ENCODE assay signal across 17 mouse cellular contexts in the genomic region with DNA sequence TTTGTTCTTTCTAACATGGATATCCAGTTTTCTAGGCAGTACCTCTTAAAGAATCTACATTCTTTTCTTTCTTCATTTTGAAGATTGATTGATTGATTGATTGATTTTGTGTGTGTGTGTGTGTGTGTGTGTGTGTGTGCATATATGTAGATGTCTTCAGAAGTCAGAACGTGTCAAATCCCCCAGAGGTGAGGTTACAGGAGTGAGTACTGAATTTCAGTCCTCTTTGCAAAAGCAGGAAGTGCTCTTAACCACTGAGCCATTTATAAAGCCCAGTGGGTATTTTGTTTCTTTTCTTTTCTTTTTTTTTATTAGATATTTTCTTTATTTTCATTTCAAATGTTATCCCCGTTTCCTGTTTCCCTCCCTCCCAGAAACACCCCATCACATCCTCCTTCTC.
"Had no signal": no experiment of that assay in that cellular context is flagged by ENCODE, and none has a peak within 500 bp of the region (broad histone marks: within the 10 kb centered on the region; RNA-seq: fewer than 3 reads in every experiment).

No protein-coding gene starts in this region.

- H3K9me3 ChIP-seq: neural tube, embryonic 12.5 days; neural tube, embryonic 13.5 days; neural tube, embryonic 15.5 days; stomach, embryonic 15.5 days had no signal

- H3K27me3 ChIP-seq: neural tube, embryonic 12.5 days; neural tube, embryonic 13.5 days; neural tube, embryonic 15.5 days; stomach, embryonic 15.5 days had no signal

- H3K27ac ChIP-seq: neural tube, embryonic 12.5 days; neural tube, embryonic 13.5 days; neural tube, embryonic 15.5 days; stomach, embryonic 15.5 days; stomach, postnatal 0 days had no signal

- H3K4me2 ChIP-seq: neural tube, embryonic 12.5 days; neural tube, embryonic 13.5 days; neural tube, embryonic 15.5 days; stomach, embryonic 15.5 days had no signal

- H3K4me3 ChIP-seq: neural tube, embryonic 12.5 days; neural tube, embryonic 13.5 days; neural tube, embryonic 15.5 days; stomach, embryonic 15.5 days had no signal

- H3K4me1 ChIP-seq: neural tube, embryonic 12.5 days; neural tube, embryonic 13.5 days; neural tube, embryonic 15.5 days; stomach, embryonic 15.5 days had no signal

- DNase-seq: retina, postnatal 1 day; right cerebral cortex, adult 18-20 months; right cerebral cortex, postnatal 14 days; right cerebral cortex, postnatal 25 days; right cerebral cortex, postnatal 4 days; spleen, adult 18-20 months; thymus, adult 18-20 months; thymus, adult 2 months; thymus, postnatal 14 days; thymus, postnatal 25 days; thymus, postnatal 36 days; thymus, postnatal 4 days had no signal

- H3K9ac ChIP-seq: neural tube, embryonic 12.5 days; neural tube, embryonic 13.5 days; neural tube, embryonic 15.5 days; stomach, embryonic 15.5 days had no signal

- H3K36me3 ChIP-seq: neural tube, embryonic 12.5 days; neural tube, embryonic 13.5 days; neural tube, embryonic 15.5 days; stomach, embryonic 15.5 days had no signal
